Mouse (Mus musculus) testis, postnatal 10 days (tissue): ENCODE measurements around the gene Atp5k.

Source experiments
- DNase-seq: peaks from one replicate; pipeline ENCODE4 v3.0.0; 2021; ENCODE audit warnings: low spot score

The Atp5k gene

DNA sequence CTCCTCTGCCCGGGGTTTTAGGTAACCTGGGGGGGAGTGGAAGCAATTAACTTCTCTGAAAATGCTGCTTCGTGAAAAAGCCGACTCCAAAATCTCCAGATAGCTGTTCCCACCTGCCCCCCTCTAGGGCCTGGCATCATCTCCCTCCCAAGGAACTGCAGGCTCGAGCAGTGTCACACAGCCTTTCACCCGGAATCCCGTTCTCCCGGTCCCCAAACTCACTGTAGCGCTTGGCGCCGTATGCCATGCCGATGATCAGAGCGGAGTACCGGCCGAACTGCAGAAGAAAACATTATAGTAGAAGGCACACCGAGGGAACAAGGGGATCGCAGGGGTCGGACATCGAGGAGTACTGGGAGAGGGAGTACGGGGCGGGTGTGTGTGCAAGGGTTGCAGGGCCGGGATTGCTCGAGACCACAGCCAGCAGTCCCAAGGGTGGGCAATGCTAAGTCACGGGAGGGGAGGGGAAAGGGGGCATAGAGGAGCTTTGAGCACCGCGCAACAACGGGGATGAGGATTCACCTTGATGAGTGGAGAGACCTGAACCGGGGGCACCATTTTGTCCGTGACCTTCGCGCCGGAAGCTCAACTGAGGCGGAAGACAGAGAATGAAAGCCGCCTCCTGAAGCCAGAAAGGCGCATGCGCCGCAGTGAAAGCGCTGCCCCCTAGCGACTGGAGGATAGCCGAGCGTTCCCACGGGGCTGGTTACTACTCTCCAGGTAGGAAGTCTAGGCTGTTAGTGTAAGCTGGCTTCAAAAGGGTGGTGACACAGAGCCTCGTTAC lies at the start of gene Atp5k:
Atp5k (minus strand) TSS at position 645 of the 784 bp plus-strand sequence.
- peak; percentile 96 for DNase-seq

DNA sequence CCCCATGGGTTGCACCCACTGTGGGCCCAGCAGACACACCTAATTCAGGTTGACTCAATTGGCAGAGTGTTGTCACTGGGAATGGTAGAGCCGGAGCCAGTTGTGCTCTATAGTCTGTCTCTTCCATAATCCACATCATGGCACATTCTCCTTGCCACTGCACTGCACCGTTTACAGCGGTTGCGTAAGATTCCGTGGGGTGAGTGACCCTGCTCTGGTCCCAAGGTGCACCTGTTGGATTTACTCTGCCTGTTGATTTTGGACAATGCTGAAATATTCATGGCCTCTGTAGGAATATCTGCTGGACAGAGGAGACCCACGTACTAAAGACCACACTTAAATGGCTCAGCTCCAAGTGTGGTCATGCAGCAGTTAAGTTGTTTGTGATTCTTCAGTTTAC lies 48.8 kb upstream of the Atp5k start:
- DNase-seq = no peak

DNA sequence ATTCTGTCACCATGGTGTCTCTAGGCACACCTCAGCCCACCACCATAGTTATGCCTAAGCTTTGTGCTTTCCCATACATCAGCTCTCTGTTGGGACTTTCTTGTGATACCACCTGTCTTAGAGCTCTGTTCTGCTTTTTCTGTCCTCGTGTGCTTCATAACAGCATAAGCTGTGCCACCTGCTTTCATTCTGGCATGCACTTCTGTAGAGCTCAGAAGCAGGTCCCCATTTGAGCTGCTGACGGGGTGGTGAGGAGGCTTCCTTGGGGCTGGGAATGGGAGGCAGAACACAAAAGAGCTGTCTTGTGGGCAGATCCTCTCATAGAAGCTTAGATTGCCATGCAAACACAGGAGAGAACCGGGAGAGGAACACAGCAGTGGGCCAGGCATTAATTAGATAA lies 41.7 kb upstream of the Atp5k start:
- no peak for DNase-seq

DNA sequence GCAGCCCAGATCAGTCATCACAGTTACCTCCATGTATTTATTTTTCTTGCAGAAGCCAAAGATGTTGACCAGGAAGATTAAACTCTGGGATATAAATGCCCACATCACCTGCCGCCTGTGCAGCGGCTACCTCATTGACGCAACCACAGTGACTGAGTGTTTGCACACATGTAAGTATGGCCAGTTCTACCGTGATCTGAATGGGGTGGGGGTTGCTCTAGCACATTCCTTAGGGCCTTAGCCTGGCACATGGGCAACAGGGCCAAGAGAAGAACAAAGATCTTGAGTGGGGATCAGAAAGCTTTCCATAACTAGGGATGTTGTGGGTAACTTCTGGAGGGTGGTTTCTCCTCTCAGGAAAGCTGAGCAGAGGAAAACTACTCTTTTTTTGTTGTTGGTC lies 39.5 kb upstream of the Atp5k start:
- DNase-seq = no peak

DNA sequence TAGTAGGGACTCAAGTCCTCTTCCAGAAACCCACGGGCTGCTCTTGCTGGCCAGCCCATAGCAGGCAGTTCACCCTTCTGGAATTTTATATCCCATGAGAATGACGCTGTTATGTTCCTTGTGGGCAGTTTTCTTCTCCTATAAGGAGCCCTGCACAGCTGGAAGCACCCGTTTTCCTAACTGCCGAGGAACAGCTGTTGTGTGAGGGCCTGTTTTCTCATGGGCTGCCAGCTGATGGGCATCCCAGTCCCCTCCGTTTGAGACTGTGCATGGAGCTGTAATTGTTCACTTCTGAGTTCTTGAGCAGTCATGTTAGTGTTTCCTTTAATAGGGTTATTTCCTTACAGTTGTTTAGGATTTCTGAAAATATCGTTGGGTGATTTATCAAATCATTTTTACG lies 35.4 kb upstream of the Atp5k start:
- DNase-seq = no peak

DNA sequence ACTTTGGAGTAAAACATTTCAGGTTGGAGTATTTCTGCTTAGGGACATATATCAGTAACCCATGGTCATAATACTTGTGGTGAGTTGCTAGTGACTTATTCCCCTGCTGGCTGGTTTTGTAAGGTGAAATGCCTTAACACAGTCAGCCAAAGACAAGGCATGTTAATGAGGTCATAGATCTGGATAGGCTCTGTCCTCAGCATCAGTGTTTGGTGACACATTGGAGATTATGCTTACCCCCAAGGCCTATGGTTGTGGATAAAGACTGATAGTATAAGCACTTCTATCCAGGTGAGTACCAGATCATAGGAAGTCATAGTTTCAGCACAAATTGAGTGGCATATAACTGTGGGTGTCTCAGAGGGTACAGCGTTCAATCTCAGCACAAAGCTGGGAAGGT lies 32.4 kb upstream of the Atp5k start:
- no peak for DNase-seq

DNA sequence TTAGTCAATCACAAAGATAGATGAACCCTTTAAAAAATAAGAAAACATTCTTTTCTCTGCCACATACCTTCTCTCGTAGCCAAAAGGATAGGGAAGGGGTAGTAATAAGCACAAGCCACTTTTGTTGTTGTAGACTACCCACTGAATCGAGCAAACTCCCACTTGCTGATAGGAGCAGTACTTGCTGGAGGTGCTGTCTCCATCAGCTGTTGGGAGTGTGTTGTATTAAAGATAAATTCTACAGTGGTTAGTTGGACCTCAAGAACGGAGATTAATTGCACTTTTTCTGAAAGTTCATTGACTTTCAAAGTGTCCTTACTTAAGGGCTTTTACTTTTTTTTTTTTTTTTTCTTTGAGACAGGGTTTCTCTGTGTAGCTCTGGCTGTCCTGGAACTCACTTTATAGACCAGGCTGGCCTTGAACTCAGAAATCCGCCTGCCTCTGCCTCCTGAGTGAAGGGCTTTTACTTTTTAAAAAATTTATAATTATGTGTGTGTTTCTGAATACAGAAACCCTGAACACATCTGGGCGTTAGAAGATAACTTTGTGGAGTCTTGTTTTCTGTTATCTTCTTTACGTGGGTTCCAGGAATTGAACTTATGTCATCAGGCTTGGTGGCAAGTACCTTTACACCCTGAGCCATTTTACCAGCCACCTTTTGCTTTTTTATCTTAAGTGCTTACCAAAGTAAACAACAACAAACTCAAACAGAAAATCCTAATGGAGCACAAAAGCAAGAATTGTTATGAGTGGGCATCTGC lies 31.1 kb upstream of the Atp5k start:
- no peak for DNase-seq

DNA sequence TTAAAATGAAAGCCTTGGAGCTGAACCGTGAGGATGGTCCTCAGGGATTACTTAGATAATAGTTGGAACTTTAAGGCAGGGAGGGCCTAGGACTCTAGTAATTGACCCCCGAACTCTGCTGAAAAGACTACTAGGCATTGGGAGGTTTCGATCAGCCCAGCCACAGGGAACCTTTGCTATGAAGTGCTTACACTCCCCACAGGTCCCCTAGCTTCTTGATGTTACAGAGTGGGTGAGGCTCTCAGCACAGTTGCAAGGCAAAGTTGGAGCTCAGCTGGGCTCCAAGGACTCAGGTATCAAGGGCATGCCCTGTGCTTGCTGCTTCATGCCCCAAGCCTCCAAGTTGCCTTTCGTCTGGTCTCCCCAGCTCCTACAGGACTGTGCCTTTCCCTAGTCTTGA lies 28.2 kb upstream of the Atp5k start:
- DNase-seq = no peak

DNA sequence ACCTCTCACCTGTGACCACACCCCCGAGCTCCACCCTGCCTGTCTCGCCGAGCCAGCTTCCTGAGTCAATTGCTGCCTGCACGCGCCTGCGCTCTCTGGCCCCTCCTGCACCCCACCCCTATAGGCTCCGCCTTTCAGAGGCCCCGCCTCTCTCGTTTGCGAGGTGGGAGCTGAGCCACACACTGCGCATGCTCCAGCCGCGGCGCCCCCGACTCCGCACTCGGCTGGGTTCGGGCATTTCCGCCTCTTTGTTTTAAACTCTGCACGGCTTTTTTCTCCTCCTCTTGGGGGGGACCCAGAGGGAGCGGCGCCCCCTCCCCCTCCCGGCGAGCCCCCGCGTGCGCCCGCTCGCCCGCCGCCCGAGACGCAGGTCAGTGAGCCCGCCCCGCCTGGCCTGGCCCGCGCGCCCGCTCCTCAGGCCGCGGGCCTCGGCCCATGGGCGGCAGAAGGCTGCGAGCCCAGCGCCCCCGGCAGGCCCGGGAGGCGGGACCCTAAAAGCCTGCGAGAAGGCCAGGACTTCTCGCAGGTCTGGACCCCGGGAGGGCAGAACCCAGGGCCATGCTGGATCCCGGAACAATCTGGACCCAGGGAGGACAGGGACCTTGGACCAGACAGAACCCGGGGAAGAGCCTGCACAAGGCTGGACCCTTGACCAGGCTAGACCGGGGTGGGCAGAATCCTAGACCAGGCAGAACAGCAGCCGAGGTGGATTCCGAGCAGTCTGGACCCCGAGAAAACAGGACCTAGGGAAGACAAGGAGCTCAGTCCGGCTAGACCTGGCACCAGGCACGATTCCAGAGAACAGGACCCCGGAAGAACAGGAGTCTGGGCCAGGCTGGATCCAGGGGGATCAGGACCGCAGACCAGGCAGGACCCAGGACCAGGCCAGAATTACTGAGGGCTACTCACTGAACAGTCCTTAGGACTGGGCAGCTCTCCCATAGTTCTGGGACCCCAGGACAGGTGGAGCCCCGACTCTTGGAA lies 27.1 kb upstream of the Atp5k start, which contains the start of gene Pcgf3:
Pcgf3 (plus strand) TSS at position 151 of the 984 bp plus-strand sequence.
- DNase-seq = peak; percentile 99

DNA sequence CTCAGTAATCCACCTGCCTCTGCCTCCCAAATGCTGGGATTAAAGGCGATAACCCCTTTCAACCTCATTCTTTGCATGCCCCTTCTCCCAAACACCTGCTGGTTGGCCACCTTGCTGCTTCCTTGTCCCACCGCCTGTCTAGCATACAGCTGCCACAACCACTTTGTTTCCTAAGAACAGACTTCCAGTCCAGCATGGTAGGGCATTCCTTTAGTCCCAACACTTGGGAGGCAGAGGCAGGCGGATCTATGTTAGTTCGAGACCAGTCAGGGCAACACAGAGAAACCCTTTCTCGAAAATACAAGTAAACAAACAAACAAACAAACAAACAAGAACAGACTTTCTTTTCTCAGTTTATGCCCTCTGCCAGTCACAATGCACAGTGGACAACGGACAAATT lies 26.2 kb upstream of the Atp5k start:
- DNase-seq = no peak

DNA sequence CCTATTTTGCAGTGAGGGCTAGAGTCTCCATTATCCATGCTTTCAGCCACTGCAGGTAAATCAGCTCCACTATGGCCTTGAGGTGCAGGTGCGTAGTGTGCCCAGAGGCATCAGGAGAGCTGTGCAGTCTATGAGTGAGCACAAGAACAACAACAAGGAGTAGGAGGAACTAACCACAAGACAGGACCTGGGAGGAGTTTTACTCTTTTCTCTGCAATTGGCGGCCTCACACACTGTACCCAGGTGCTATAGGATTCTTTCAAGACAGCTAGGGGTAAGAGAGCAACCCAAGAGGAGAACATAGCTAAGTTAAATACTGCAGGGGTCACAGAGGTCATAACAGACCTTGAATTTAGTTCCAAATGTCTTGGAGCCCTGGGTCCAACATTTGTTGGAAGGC lies 24.5 kb upstream of the Atp5k start:
- peak; percentile 12 for DNase-seq

DNA sequence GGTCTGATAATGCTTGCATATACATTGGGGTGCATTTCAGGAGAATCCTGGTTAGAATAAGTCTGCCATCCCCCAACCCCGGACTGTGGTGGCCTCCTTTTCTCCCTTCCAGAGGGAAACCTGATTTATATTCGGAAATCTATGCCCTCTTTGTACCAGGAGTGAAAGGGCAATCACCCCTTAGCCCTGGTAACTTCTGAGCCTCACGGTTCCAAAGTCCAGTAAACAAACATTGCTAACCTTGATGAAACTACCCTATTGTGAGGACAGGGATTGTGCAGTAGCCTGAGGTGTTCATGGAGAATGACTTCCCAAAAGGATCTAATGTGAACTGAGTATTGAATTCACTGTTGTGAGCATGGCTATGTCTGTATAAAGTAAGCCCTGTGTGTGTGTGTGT lies 19.8 kb upstream of the Atp5k start:
- DNase-seq = no peak

DNA sequence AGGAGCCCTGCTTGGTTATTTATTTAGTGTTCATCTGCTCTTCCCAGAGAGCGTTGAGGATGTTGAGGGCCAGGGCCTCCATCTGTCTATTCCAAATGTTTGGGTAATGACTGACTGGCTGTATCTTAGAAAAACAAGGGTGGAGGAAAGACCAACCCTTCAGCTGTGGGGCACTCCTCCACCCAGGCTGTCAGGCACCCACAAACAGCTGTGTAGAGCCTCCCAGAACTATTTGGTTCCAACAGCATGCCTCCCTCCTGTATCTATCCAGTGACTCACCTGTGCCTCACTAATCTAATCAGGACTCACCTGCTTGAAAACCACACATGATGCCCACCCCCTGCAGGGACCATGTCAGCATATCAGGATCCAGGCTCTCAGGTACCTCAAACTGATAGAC lies 18.2 kb upstream of the Atp5k start:
- DNase-seq = no peak

DNA sequence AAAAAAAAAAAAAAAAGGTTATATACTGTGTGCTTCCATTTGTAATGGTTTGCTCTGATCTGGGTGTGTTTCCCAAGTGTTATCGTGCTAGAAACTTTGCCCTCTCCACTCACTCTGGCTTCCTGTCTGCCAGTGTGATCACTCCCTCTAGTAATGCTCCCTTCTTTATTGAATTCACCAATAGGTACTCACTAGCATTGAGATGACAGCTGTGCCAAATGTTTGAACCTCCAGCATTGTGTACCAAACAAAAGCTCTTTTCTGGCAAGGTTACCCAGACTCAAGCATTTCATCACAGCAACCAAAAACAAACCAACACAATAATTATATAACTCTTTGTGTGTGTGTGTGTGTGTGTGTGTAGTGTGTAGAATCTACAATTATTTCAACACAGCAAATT lies 17.4 kb upstream of the Atp5k start:
- DNase-seq = no peak

DNA sequence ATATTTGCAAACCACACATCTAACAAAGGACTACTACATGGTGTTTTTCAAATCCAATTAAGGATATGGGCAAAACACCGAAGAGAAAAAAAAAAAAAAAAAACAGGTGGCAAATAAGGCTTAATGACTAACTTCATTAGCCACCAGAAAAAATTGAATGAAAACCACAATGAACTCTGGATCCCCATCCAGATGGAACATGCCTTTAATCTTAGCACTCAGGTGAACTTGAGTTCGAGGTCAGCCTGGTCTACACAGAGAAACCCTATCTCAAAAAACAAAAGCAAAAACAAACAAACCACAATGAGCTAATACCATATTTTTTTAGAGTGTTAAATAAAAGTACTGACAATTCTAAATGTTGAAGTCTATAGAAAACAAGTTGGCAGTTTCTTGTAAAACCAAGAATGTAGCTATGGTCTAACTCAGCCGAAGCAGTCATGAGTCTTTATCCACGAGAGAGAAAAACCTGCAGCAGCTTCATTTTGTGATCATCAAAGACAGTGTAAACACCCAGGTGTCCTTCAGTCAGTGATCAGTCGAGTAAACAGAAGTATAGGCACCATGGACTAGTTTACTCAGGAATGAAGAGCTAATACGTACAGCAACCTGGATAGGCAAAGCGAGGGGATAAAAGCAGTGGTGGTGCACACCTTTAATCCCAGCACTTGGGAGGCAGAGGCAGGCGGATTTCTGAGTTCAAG lies 16.7 kb upstream of the Atp5k start:
- no peak for DNase-seq

DNA sequence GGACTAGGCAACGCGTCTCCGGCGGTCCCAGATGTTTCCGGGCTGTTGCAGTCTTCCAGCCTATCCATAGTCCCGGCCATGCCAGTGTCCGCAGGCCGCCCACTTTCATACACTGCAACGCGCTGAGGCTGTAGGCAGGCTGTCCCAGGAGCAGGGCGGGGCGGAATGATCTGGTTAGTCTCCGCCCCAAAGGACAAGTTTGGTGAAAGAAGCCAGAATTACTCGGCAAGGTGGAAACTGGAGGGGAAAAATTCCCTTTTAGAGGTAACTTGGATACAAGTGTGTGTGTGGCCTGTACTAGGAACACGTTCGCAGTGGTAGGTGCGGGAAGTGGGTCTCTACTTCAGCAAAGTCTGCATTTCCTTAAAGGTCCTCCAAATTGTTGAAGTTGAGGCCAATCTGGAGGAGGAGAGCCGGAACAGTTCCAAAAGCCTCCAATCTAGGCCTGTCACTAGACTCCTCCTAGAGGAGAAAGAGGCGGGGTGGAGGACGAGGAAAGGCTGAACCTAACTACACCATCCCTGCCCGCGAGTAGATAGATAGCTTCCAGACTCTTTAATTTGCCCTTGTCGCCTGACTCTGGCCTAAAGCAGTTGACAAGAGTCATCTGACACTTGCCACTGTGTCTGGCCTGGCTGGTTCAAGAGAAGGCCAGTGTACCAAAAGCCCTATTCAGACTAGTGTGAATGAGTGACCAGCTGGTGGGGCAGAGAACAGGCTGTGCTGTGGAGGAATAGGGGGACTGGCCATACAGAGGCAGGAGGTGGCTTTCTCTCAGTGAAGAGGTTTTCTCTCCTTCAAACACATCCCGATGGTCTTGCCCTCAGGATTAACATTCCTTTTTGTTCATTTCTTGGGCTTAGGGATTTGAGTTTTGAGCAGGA lies 14.8 kb upstream of the Atp5k start, which contains the start of gene Mfsd7a:
Mfsd7a (minus strand) TSS at position 107 of the 884 bp plus-strand sequence.
- peak; percentile 80 for DNase-seq

DNA sequence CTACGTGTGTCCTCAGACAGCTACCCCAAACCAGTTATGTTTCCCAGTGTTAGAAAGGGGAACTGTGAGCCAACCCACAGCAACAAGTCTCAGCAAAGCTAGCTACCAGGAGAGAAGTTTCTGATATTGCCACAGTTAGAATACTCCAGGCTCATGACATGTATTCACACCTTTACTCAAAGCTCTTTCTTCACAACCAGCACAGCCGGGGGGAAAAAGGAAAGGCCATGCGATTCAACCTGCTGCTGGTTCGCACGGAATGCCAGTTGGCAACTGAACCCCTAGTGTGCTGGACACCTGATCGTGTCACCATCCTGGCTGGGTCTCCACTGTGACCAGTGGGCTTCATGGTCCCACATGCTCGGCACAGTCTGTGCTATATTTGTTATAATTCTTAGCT lies 13.6 kb upstream of the Atp5k start:
- DNase-seq = no peak

DNA sequence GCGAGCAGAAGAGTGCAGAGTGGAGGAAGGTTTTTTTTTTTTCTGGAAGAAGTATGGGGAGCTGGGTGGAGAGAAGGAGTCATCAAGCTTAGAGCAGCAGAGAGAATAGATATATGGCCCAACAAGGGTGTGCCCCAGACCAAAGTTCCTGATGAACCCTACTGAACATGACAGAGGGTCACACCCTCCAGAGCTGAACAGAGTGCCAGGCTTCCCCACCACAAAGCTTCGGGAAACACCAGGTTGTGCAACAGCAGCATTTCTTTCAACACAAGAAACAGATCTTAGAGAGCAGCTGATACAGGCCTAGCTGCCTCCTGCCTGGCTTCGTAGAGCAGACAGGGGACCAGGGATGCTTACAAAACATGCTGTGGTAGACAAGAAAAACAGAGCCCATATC lies 12.7 kb upstream of the Atp5k start:
- no peak for DNase-seq

DNA sequence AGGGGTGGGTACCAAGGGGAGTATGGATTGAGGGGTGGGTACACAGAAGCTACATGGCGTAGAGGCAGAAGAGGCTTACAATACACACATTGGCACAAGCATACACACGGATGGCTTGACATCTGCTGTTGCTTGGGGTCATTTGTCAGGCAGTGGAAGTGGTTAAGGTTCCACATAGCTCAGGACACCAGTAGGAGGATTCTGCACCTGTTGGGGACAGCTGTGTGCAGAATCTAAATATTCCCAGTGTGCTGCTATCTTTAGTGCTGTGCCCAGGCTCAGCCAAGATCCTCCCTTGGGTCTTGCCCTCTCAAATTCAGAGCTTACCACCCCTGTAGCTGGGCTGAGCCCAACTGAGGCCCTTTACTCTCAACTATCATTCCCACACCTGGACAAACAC lies 1.9 kb upstream of the Atp5k start:
- DNase-seq = no peak

DNA sequence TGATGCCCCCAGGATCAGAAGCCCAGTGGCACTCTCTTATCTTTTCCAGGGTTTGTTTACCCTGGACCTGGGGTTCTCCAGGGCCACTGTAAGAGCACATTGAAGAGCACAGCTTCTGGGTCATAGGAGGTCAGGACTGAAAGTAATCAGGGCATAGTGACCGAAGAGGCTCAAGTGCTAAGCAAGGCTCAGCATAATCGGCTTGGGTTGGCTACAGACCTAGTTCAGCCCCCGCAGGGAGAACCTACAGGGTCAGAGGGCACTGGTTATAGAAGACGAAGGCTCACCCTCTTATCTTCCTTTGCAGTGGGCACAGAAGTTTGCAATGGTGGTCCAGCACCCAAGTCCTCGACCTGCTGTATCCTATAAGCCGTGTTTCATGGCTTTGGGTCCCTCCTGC lies 3.1 kb downstream of the Atp5k start:
- no peak for DNase-seq

DNA sequence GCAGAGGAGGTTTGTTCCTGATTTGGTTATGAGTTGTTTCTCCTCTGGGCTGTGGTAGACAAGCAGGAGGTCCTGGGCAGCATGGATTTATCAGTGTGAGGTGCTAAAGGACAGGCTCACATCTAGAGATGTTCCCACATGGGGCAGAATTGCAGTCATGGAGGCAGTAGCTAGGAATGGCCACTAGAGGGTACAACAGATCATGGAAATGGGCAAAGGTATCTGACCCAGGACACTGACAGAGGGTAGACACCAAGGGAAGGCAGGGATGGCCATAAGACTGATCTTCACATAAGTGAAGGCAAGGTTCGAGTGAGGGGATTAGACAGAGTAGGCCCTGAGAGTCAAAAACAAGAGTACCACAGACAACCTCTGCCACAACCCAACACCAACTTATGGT lies 7.1 kb downstream of the Atp5k start:
- peak; percentile 57 for DNase-seq
